Mouse (Mus musculus): ENCODE results near the gene Acad10. TPM values are rescaled to one million over a fixed set of nuclear protein-coding genes. Genes with fewer than 3 reads are reported as not detected.
"Not testable (repeated sequence)": the region's sequence is repeated elsewhere in the genome, so short reads cannot be mapped to it uniquely, and the experiment has no call there.

The Acad10 gene
- polyA plus RNA-seq, 1 experiment = 4.1 TPM

DNA sequence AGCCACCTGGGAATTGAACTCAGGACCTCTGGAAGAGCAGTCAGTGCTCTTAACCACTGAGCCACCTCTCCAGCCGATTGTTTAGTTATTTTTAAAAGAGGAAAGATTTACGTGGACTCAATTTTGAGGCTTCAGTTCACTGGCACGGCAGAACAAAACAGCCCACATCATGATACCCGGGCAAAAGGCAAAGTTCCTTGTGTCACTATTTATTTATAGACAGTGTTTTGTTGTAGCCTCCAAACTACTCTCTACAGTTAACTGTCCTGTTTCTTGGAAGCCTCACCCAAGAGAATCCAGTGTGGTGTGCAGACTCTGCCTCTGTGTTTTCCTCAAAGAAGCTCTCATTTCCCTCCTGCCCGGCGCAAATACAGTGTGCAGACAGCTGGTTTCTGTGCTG is 48.3 kb downstream of the Acad10 start:
- no peak for TF ChIP-seq POLR2A (IDR thresholded peaks at IDR 0.05; ENCODE audit: low read depth, low read length)
- TF ChIP-seq CTCF (IDR thresholded peaks at IDR 0.05; ENCODE audit: extremely low read depth, insufficient read length, insufficient replicate concordance, low read depth, low read length) = no peak
- no peaks in the 10 kb centered on the region for H3K36me3 ChIP-seq (ENCODE audit: control insufficient read depth, insufficient read depth, low read length)
- H3K27me3 ChIP-seq (ENCODE audit: control insufficient read depth, insufficient read depth, low read length) = no peaks in the 10 kb centered on the region
- H3K4me3 ChIP-seq (ENCODE audit: low read depth, low read length) = no peak overlapping the region
- WGBS = 81% methylated on average over 6 of the region's 6 CpGs
- no peak overlapping the region for H3K27ac ChIP-seq (ENCODE audit: insufficient read depth, low read depth, low read length)
- H3K4me1 ChIP-seq (ENCODE audit: control insufficient read depth, insufficient read depth, insufficient read length, low read length) = no peaks in the 10 kb centered on the region

DNA sequence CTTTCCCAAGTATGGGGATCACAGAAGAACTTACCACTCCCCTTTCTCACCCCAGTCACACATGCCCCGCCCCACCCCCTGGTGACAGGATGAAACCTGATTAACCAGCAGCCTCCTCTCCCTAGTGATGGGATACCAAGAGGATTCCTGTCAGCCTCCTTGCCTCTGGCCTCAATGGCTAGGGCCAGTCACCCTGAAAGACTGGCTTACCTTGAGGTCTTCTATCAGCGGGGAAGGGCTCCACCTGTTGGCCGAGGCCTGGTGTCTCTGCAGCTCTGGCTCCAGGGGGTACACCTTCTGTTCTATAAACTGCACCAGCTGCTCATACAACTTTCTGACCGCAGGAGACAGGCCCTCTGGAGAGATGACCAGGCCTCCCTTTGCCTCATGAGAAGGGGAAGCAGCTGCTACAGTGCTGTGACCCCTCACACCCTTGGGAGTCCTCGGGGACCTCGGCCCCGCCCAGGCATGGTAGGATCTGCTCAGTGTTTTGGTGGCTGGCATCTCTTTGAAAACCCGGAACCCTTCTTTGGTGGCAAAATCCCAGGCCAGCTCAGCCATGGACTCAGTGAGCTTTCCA is 50.7 kb downstream of the Acad10 start:
- not testable (repeated sequence) for H3K27ac ChIP-seq (ENCODE audit: insufficient read depth, low read depth, low read length); H3K27me3 ChIP-seq (ENCODE audit: control insufficient read depth, insufficient read depth, low read length); H3K36me3 ChIP-seq (ENCODE audit: control insufficient read depth, insufficient read depth, low read length); H3K4me3 ChIP-seq (ENCODE audit: low read depth, low read length); H3K4me1 ChIP-seq (ENCODE audit: control insufficient read depth, insufficient read depth, insufficient read length, low read length)
- 66% methylated on average over 8 of the region's 8 CpGs for WGBS

DNA sequence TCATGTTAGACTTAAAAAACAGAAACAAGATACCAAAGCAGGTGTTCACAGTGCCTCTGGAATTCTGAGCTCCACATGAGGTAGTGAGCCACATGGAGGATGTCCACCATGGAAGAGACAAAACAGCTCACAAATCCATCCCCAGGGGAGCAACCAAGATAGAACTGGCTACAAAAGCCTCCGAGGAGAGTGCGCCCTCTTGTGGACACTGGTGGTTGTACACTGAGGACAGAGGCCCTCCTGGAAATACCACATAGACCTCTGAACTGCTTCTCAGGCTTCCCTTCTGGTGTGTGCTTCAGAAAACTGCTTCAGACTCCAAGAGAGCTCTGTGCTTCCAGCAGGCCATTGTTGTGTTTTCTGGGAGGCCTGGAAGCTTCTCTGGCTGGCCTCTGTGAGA is 54.2 kb downstream of the Acad10 start:
- Histone ChIP-seq H3K27me3 (ENCODE audit: control insufficient read depth, insufficient read depth, low read length) (no peaks in the 10 kb centered on the region), H3K36me3 (ENCODE audit: control insufficient read depth, insufficient read depth, low read length) (no peaks in the 10 kb centered on the region), H3K27ac (ENCODE audit: insufficient read depth, low read depth, low read length) (no peak overlapping the region), H3K4me3 (ENCODE audit: low read depth, low read length) (no peak overlapping the region), H3K4me1 (ENCODE audit: control insufficient read depth, insufficient read depth, insufficient read length, low read length) (peaks cover 8% of the 10 kb centered on the region; the same call in 1 of the 2 replicates)
- TF ChIP-seq CTCF (IDR thresholded peaks at IDR 0.05; ENCODE audit: extremely low read depth, insufficient read length, insufficient replicate concordance, low read depth, low read length) = peak; percentile 88; the same call in 1 of the 2 replicates
- no peak for TF ChIP-seq POLR2A (IDR thresholded peaks at IDR 0.05; ENCODE audit: low read depth, low read length)
- WGBS = 0% methylated on average over 2 of the region's 2 CpGs

DNA sequence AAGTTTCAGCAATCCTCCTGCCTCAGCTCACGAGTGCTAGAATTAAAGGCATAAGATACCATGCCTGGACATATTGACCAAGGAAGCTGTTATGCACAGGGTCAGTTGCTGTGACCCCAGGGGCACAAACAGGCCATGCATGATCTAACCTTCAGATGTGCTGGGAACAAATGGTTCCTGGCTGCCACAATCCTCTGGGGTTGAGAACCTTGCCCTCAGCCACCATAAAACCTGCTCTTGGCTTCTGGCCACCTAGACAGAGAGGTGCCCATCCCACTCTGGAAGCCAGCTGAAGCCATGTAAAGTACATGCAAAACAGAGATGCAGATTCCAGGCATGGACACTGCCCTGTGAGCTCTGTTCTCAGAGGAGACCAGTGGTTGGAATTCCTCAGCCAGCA is 56.5 kb downstream of the Acad10 start:
- H3K36me3 ChIP-seq (ENCODE audit: control insufficient read depth, insufficient read depth, low read length); H3K27me3 ChIP-seq (ENCODE audit: control insufficient read depth, insufficient read depth, low read length); H3K4me1 ChIP-seq (ENCODE audit: control insufficient read depth, insufficient read depth, insufficient read length, low read length); H3K4me3 ChIP-seq (ENCODE audit: low read depth, low read length): not testable (repeated sequence)
- WGBS = 29% methylated on average over 1 of the region's 1 CpGs
- peak overlapping the region; percentile 97 for H3K27ac ChIP-seq (ENCODE audit: insufficient read depth, low read depth, low read length)

DNA sequence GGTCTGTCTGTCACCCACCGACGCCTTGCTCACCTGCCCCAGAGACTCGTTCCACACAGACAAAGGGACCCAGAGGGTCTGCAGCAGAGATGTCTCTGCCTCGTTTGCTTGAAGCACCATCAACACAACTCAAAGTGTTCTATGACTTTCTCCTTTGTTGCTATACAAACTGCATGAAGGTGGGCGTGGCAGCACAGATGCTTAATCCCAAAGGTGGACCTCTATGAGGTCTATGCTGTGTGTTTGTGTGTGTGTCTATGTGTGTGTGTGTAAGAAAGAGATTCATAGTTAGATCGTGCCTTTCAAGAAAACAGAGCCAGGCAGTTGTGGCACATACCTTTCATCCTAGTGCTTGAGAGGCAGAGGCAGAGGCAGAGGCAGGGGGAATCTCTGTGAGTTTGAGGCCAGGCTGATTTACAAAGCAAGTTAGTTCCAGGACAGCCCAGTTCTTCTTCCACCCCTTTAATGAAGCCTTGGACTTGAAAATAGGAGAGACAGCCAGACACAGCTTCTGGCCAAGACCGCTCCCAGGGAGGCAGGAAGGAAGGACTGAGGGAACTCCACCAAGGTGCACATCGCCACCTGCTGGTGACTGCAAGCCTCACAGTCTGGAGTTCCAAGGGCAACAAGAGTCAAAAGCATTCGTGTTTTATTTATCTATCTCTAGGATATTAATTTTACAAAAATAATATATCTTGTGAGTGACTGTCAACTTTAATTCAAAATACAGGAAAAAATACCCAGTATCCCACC is 58.6 kb downstream of the Acad10 start:
- WGBS = 39% methylated on average over 9 of the region's 9 CpGs
- peaks cover 8% of the 10 kb centered on the region for H3K4me1 ChIP-seq (ENCODE audit: control insufficient read depth, insufficient read depth, insufficient read length, low read length)
- peak overlapping the region; percentile 1; the same call in 1 of the 2 replicates for H3K4me3 ChIP-seq (ENCODE audit: low read depth, low read length)
- TF ChIP-seq POLR2A (IDR thresholded peaks at IDR 0.05; ENCODE audit: low read depth, low read length) = no peak
- TF ChIP-seq CTCF (IDR thresholded peaks at IDR 0.05; ENCODE audit: extremely low read depth, insufficient read length, insufficient replicate concordance, low read depth, low read length) = peak; percentile 99
- no peaks in the 10 kb centered on the region for H3K36me3 ChIP-seq (ENCODE audit: control insufficient read depth, insufficient read depth, low read length)
- H3K27ac ChIP-seq (ENCODE audit: insufficient read depth, low read depth, low read length) = peak overlapping the region; percentile 34; the same call in 1 of the 2 replicates
- H3K27me3 ChIP-seq (ENCODE audit: control insufficient read depth, insufficient read depth, low read length) = no peaks in the 10 kb centered on the region

DNA sequence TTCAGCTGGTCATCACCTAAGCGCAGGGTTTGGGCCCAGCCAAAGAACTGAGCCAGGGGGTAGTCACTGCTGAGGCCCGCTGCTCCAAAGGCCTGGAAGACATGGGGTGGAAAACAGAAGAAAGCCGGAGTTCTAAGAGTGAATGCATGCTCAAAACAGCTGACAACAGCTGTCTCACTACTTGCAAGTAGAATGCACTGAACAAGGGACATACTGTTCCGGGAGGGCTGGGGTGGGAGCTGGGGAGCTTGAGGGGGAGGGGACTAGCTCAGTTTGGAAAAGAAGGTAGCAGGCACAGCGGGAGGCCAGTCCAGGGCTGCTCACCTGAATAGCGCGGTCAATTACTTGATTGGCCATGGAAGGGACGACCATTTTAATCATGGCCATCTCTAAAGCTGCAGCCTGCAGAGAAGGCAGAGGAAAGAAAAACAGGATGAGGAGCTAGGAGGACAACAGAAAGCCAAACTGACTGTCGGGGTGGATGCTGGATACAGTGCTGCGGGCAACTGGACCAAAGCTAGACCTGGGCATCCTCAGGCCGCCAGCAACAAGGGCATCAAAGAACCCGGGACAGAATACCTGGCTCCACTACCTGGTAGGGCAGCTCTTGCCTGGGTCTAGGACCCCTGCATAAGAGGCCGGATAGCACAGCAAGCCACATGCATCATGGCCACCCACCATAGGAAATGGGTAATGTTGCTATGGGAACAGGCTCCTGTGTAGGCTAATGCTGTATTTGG is 61.3 kb downstream of the Acad10 start:
- no peaks in the 10 kb centered on the region for H3K36me3 ChIP-seq (ENCODE audit: control insufficient read depth, insufficient read depth, low read length)
- TF ChIP-seq POLR2A (IDR thresholded peaks at IDR 0.05; ENCODE audit: low read depth, low read length) (no peak), CTCF (IDR thresholded peaks at IDR 0.05; ENCODE audit: extremely low read depth, insufficient read length, insufficient replicate concordance, low read depth, low read length) (no peak)
- no peaks in the 10 kb centered on the region for H3K27me3 ChIP-seq (ENCODE audit: control insufficient read depth, insufficient read depth, low read length)
- H3K4me3 ChIP-seq (ENCODE audit: low read depth, low read length) = no peak overlapping the region
- H3K27ac ChIP-seq (ENCODE audit: insufficient read depth, low read depth, low read length) = peak overlapping the region; percentile 24; the same call in 1 of the 2 replicates
- peaks cover 12% of the 10 kb centered on the region for H3K4me1 ChIP-seq (ENCODE audit: control insufficient read depth, insufficient read depth, insufficient read length, low read length)
- 86% methylated on average over 13 of the region's 13 CpGs for WGBS

DNA sequence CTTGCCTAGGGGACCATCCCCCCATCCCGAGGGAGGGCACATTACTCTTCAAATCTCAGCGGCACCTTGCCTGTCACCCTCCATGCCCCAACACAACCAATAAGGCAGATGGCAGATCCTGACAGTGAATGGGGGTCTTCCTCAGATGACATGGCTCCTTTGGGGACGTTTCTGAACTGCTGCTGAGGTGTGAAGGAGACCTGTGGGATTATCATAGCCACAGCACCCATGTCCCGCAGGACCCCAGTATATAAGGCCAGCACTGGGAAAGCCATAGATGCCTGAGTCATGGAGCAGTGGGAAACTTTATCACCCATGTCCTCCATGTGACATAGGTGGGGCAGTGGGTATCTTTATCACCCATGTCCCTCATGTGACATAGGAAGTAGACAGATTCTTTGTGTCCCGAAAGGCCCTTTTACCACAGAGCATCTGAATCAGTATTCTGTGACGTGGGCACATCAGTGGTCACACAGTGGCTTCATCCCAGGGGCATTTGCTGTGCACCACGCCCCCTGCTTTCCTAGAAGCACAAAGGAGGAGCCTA is 62.2 kb downstream of the Acad10 start:
- TF ChIP-seq CTCF (IDR thresholded peaks at IDR 0.05; ENCODE audit: extremely low read depth, insufficient read length, insufficient replicate concordance, low read depth, low read length) (no peak), POLR2A (IDR thresholded peaks at IDR 0.05; ENCODE audit: low read depth, low read length) (no peak)
- Histone ChIP-seq H3K27ac (ENCODE audit: insufficient read depth, low read depth, low read length) (peak overlapping the region; percentile 17; the same call in 1 of the 2 replicates), H3K36me3 (ENCODE audit: control insufficient read depth, insufficient read depth, low read length) (no peaks in the 10 kb centered on the region), H3K4me3 (ENCODE audit: low read depth, low read length) (no peak overlapping the region), H3K27me3 (ENCODE audit: control insufficient read depth, insufficient read depth, low read length) (no peaks in the 10 kb centered on the region), H3K4me1 (ENCODE audit: control insufficient read depth, insufficient read depth, insufficient read length, low read length) (peaks cover 9% of the 10 kb centered on the region)
- WGBS = 86% methylated on average over 7 of the region's 7 CpGs
